Mouse (Mus musculus) adrenal gland, adult 8-10 months (tissue): ENCODE results near the gene Trp53i11. TPM values are rescaled to one million over a fixed set of nuclear protein-coding genes. Genes with fewer than 3 reads are reported as not detected.

ENCODE experiments used
- DNase-seq: peaks from one replicate; pipeline ENCODE4 v3.0.0; 2022
- total RNA-seq, 4 experiments: library from RNA; stranded (reverse); gene quantifications; 2 replicates each; pipeline ENCODE4 v1.2.4; 2022

Trp53i11 gene
- total RNA-seq, 4 experiments from 2014 or later: 87.6 to 148 (median 97.6) TPM

DNA sequence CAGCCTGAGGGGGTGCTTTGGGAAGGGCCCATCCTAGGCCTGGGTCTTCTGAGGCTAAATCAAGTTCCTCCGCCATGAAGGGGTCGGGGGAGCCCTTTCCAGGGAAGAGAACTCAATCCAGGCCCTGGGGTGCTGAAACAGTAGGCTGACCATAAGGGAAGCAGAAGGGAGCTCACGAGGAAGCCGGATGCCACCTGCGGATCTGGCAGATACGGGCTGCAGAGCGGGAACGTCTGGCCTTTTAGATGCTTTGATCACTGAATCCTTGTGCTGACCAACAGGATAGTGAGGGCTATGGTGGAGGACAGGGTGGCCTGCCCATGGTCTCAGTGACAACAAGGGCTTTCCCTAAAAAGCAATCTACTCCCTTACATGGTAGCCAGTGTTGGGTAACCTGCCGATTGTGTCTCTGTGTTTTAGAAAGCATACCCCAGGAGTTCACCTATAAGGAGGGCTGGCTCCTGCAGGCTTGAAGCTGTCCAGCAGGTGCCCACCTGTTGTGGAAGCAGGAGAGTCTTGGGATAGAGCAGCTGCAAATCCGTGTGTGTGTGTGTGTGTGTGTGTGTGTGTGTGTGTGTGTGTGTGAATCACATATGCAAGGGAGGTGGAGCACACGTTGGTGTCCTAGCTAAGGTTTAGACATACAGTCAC is 56.2 kb downstream of the Trp53i11 start:
- DNase-seq: no peak

DNA sequence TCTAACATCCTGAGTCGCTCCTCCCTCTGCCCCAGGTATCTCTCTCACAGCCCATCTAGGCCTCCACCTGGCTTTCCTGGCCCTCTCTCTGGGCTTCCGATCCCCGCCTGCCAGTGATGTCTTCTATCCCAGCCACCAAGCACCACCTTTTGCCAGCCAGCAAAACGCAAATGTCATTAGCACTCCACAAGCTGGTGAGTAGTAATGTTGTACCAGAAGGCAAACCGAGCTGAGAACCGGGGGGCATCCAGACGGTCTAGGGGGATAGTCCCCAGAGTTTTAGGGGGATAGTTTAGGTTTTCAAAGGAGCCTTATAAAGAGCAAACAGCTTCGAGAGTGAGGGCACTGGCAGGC is 56.7 kb downstream of the Trp53i11 start:
- DNase-seq: no peak

DNA sequence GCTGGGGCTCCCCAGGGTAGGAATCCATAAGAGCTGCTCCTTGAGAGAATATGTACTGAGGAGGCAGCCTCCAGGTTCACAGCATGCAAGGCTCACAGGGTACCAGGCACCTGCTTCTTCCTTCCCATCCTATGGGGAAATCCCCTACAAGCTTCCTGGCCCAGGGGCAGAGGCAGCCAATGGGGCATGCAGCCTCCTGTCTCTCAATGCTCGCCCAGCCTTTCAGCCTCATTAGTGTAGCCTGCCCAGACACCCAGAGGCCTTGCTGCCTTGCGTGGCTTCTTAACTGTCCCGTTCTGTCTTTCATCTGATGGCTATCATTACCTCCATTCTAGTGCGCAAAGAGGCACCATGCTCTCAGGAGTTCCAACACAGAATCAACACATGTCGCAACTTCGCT is 61.7 kb downstream of the Trp53i11 start:
- DNase-seq: no peak

DNA sequence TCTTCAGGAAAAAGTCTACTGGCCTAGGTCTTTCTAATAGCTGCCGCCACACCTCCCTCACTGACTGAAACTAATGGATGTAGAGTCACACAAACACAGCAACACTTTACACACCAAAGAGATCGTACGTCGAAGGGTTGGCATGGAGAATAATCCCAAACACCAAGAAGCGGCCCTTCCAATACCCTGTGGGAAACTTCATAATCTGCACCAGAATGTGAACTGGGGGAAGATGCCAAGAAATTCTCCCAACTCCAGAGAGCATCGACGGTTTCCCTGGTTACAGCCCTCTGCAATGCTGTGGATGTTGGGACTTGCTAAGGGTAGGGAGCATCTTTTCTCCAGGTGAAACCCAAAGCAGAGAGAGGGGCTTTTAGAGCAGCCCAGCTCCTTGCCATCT is 63.3 kb downstream of the Trp53i11 start:
- no peak for DNase-seq

Other genes starting within 250 kb of the Trp53i11 start
- gene Prdm11, start 141.4 kb upstream of the Trp53i11 start, total RNA-seq: 10 to 100 TPM; 49.7 to 97.8 (median 69.9) TPM
- 10 to 100 TPM; 39.5 to 48.5 (median 45.8) TPM for gene Tspan18, start 147.0 kb downstream of the Trp53i11 start, total RNA-seq